Mouse (Mus musculus) heart, postnatal 0 days (tissue): ENCODE measurements around the gene Prtg. TPM values are rescaled to one million over a fixed set of nuclear protein-coding genes. Genes with fewer than 3 reads are reported as not detected.

ENCODE experiments used
- ATAC-seq: fragments of 200-750 bp; cut with Nextera tagmentation; 2 replicates; pipeline ENCODE4 v1.8.0; 2017; ENCODE audit warnings: low read depth, moderate number of reproducible peaks, moderate library complexity; ENCODE audit not compliant: insufficient read depth
- DNase-seq: peaks from one replicate; pipeline ENCODE4 v3.0.0-alpha.2; 2016; ENCODE audit warnings: low spot score
- H3K27ac ChIP-seq: fragments of 300-500 bp; sonication (generic); 2 replicates; pipeline ENCODE4 v1.5.1; 2014; ENCODE audit warnings: low read depth, mild to moderate bottlenecking
- H3K27me3 ChIP-seq: fragments of 300-500 bp; sonication (generic); 2 replicates; pipeline ENCODE4 v1.6.1; 2014; ENCODE audit warnings: low read length, mixed read lengths; ENCODE audit not compliant: control insufficient read depth, insufficient read depth
- H3K36me3 ChIP-seq: fragments of 300-500 bp; sonication (generic); replicated peaks from 2 replicates; pipeline ENCODE4 v1.6.1; 2014; ENCODE audit warnings: low read length, mixed read lengths; ENCODE audit not compliant: control insufficient read depth, insufficient read depth
- H3K4me1 ChIP-seq: fragments of 300-500 bp; sonication (generic); 2 replicates; pipeline ENCODE4 v1.6.1; 2014; ENCODE audit warnings: antibody characterized with exemption; ENCODE audit not compliant: control insufficient read depth, insufficient read depth
- H3K4me2 ChIP-seq: fragments of 300-500 bp; sonication (generic); 2 replicates; pipeline ENCODE4 v1.6.1; 2014; ENCODE audit warnings: low read depth, mild to moderate bottlenecking, low read length, moderate library complexity
- H3K4me3 ChIP-seq: fragments of 300-500 bp; sonication (generic); 2 replicates; pipeline ENCODE4 v1.5.1; 2014; ENCODE audit warnings: low read depth, low read length
- H3K9ac ChIP-seq: fragments of 300-500 bp; sonication (generic); replicated peaks from 2 replicates; pipeline ENCODE4 v1.6.1; 2014; ENCODE audit warnings: low read depth, low read length, mixed read lengths
- H3K9me3 ChIP-seq: fragments of 300-500 bp; sonication (generic); replicated peaks from 2 replicates; pipeline ENCODE4 v1.6.1; 2016; ENCODE audit warnings: low read length; ENCODE audit not compliant: control insufficient read depth
- CTCF ChIP-seq: IDR thresholded peaks from 2 replicates; pipeline ENCODE4 v1.5.1; 2016; ENCODE audit warnings: antibody characterized with exemption, control low read depth, low read depth
- EP300 ChIP-seq: IDR thresholded peaks from 2 replicates; pipeline ENCODE4 v1.6.1; 2016; ENCODE audit warnings: antibody characterized with exemption, low read depth
- WGBS: fragments of 180-500 bp; shearing (Covaris S2); extraction: QIAGEN DNeasy Blood & Tissue Kit; methylation state at CpG from one replicate; pipeline ENCODE4 v1.1.7; 2014; 5-methylcytosine and 5-hydroxymethylcytosine counted together
- polyA plus RNA-seq: library from polyadenylated mRNA; unstranded; fragments of >200 nt; fragmentation: Nextera tagmentation; extraction: Ambion mirVana; gene quantifications from 2 replicates; pipeline ENCODE4 v1.2.1, GENCODE M21; 2015
- total RNA-seq: library from RNA; depleted of rRNA; stranded (reverse); fragments of >200 nt; gene quantifications from 2 replicates; pipeline ENCODE4 v1.2.3, GENCODE M21; 2014; ENCODE audit warnings: low replicate concordance

Prtg gene
- total and polyA plus RNA-seq, 2 experiments from 2014 or later: 0.04 to 0.31 TPM

DNA sequence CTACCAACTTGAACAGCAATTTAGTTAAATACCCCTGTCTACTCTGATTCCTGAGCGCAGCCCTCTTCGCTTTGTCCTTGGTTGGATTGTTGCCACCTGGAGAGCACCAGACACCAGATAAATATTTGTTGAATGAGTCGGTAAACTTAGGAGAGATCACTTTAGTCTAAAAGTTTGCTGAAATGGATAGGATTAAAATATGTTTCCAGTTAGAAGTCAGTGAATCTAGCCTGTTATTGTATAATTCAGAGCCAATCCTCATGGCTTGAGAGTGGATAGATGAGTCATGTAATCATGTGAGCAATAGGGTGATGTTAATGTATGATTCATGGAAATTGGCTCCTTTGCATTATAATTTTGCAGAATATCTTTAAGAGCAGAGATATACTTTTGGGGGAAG, 31.6 kb downstream of the Prtg start:
- TF ChIP-seq EP300 (no peak), CTCF (no peak)
- Histone ChIP-seq H3K36me3 (no peaks in the 10 kb centered on the region), H3K9me3 (no peaks in the 10 kb centered on the region), H3K4me3 (no peak overlapping the region), H3K4me1 (peaks cover 8% of the 10 kb centered on the region; the same call in 1 of the 2 replicates), H3K9ac (no peak overlapping the region), H3K27me3 (no peaks in the 10 kb centered on the region), H3K27ac (no peak overlapping the region), H3K4me2 (no peak overlapping the region)
- 60% methylated on average over 3 of the region's 3 CpGs for WGBS
- DNase-seq: no peak
- no peak for ATAC-seq

DNA sequence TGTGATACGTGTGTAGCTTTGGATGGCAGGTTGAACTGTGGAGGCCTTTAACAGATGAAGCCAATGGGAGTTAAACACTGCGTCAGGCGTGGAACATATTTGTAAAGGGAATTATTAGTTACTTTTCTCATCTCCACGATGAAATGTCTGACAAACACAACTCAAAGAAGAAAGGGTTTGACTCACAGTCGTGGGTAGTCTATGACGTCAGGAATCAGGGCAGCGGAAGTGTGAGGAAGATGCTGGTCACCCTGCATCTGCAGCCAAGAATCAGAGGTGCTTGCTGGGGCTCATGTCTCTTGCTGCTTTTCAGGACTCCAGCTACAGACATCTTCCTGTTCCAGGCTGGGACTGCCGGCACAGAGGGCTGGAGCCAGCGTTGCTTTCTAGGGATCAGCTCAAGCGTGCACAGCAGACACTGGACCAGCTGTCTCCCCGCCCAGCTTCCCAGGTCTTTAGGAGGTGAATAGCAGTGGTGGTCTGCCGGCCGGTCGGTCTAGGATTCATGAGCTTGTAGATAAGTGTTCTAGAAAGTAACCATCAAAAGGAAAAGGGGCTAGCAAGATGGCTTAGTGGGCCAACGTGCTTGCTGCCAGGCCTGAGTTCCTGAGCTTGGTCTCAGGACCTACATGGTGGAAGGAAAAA, 32.8 kb downstream of the Prtg start:
- no peaks in the 10 kb centered on the region for H3K27me3 ChIP-seq
- no peaks in the 10 kb centered on the region for H3K9me3 ChIP-seq
- no peak overlapping the region for H3K27ac ChIP-seq
- no peak overlapping the region for H3K9ac ChIP-seq
- 0 out of 2 replicates have a peak, but pooled peaks cover 2% of the 10 kb centered on the region for H3K4me1 ChIP-seq
- no peak for DNase-seq
- 81% methylated on average over 15 of the region's 15 CpGs for WGBS
- no peak for TF ChIP-seq CTCF
- H3K36me3 ChIP-seq: no peaks in the 10 kb centered on the region
- no peak overlapping the region for H3K4me2 ChIP-seq
- ATAC-seq: no peak
- no peak overlapping the region for H3K4me3 ChIP-seq

DNA sequence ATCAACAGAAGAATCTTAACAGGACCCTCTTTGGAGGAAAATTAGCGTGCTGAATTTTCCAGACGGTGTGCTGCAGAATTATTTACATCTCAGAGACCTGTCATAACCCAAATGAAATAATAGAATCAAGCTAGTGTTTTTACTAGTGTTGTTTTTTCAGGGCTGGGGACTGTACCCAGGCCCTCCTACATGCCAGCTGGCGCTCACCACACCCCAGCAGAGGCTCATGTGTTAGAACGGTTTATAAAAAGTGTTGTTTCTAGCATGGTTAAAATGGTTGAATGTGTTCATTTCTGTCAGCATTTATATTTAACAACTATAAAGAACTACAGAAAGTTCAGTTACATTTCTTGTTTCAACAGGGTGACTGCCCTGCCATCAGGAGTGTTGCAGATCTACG, 37.8 kb downstream of the Prtg start:
- DNase-seq (no peak), ATAC-seq (no peak)
- H3K4me1 ChIP-seq: no peaks in the 10 kb centered on the region
- 90% methylated on average over 5 of the region's 5 CpGs for WGBS
- no peaks in the 10 kb centered on the region for H3K36me3 ChIP-seq
- TF ChIP-seq CTCF (no peak), EP300 (no peak)
- no peaks in the 10 kb centered on the region for H3K27me3 ChIP-seq
- no peak overlapping the region for H3K27ac ChIP-seq
- no peak overlapping the region for H3K9ac ChIP-seq
- no peak overlapping the region for H3K4me3 ChIP-seq
- no peaks in the 10 kb centered on the region for H3K9me3 ChIP-seq
- H3K4me2 ChIP-seq: no peak overlapping the region

DNA sequence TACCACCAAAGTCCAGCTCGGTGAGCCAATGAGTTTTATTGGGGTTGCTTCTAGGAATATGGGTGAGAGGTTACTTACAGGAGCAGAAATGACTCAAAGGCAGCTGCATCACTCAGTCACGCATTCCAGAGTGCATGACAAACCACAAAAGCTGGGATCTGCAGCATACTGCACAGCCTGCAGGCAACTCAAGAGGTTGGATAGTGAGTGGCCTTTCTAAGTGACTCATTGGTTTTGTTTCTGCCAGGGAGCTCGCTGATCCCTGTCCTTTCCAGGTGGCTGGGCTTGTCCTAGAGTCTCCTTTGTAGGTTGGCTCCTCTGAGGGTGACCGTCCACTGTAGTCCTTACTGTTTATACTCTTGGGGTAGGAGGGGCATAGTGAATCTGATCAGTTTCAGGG, 39.5 kb downstream of the Prtg start:
- ATAC-seq (no peak), DNase-seq (no peak)
- no peak overlapping the region for H3K9ac ChIP-seq
- WGBS: 65% methylated on average over 4 of the region's 4 CpGs
- no peaks in the 10 kb centered on the region for H3K36me3 ChIP-seq
- H3K4me3 ChIP-seq: no peak overlapping the region
- no peak overlapping the region for H3K4me2 ChIP-seq
- no peak for TF ChIP-seq EP300
- TF ChIP-seq CTCF: no peak
- H3K27me3 ChIP-seq: no peaks in the 10 kb centered on the region
- H3K4me1 ChIP-seq: no peaks in the 10 kb centered on the region
- no peaks in the 10 kb centered on the region for H3K9me3 ChIP-seq
- H3K27ac ChIP-seq: no peak overlapping the region

DNA sequence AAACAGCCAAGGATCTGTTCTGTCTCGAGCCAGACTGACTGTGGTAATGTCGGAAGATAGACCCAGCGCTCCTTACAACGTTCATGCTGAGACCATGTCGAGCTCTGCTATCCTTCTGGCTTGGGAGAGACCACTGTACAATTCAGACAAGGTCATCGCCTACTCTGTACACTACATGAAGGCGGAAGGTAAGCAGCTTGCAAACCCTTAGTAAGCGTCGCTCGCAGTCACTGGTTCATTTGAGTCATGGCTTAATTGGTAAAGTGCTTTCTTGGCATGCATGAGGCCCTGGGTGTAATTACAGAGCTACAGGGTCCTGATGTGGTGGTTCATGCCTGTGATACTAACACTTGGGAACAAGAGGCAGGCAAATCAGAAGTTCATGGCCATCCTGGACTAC, 44.9 kb downstream of the Prtg start:
- TF ChIP-seq EP300 (no peak), CTCF (no peak)
- 96% methylated on average over 10 of the region's 10 CpGs for WGBS
- no peak overlapping the region for H3K4me3 ChIP-seq
- H3K27me3 ChIP-seq: no peaks in the 10 kb centered on the region
- H3K9me3 ChIP-seq: no peaks in the 10 kb centered on the region
- no peak overlapping the region for H3K9ac ChIP-seq
- no peak overlapping the region for H3K4me2 ChIP-seq
- DNase-seq (no peak), ATAC-seq (no peak)
- no peak overlapping the region for H3K27ac ChIP-seq
- no peaks in the 10 kb centered on the region for H3K4me1 ChIP-seq
- no peaks in the 10 kb centered on the region for H3K36me3 ChIP-seq

DNA sequence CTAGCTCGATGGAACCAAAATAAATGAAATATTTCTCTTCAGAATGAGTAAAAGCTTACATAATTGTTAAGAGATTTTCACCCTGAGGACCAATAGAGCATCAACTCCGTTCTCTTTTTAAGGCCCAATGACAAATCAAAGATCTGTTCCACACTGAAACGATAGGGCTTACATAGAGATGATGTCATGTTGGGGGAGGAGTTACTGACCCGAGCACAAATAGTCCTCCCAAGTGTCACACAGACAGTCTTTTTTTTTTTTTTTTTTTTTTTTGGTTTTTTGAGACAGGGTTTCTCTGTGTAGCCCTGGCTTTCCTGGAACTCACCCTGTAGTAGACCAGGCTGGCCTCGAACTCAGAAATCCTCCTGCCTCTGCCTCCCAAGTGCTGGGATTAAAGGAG, 45.3 kb downstream of the Prtg start:
- TF ChIP-seq CTCF (no peak), EP300 (no peak)
- H3K9me3 ChIP-seq: no peaks in the 10 kb centered on the region
- no peak overlapping the region for H3K4me2 ChIP-seq
- 88% methylated on average over 5 of the region's 5 CpGs for WGBS
- no peak for ATAC-seq
- no peaks in the 10 kb centered on the region for H3K27me3 ChIP-seq
- H3K4me1 ChIP-seq: no peaks in the 10 kb centered on the region
- no peak for DNase-seq
- no peak overlapping the region for H3K4me3 ChIP-seq
- H3K36me3 ChIP-seq: no peaks in the 10 kb centered on the region
- no peak overlapping the region for H3K27ac ChIP-seq
- H3K9ac ChIP-seq: no peak overlapping the region
